Mouse (Mus musculus): ENCODE data around the gene Zfp51.
"Not testable (repeated sequence)": the region's sequence is repeated elsewhere in the genome, so short reads cannot be mapped to it uniquely, and the experiment has no call there.

Gene Zfp51

DNA sequence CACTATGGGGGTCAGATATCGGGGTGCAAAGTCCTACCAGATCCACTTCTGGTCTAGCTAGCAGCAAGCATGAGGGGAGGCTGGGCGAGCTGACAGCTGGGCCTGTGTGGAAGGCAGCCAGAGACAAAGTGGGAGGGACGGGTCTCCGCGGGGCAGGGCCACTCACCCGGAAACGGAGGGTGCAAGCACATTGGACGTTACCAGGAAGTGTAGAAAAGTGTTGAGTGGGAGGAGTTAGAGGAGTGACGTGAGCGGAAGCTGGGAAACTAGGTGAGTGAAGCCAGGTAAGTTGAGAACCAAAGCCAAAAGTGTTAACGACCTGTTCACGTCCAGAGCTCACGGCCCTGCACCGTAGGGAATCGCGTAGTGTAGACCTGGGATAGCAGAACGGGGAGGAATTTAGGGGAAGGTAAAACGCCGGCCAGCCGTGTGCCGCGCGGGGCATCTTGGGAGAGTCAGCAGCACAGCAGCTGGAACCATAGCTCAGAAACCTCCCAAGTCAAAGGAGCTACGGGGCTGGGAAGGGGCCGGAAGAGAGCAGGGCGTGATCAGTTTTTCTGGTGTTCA, at the start of gene Zfp51:
TSS of gene Zfp51 (plus strand) at position 237 of the 567 bp plus-strand sequence.
- DNase-seq (ENCODE audit: low read depth in 2 of 2, low spot score in 2 of 2), result peak; percentile 93 to 94

- peak; percentile 62 to 70 for DNase-seq (ENCODE audit: low read depth in 2 of 2, low spot score in 2 of 2)
Observed at GRCm38 (mm10) chr17:21422664-21423599, 27.2 kb upstream of the Zfp51 start, which contains the start of gene Zfp54. Gene Zfp54 (plus strand): TSS chr17:21423227.

DNA sequence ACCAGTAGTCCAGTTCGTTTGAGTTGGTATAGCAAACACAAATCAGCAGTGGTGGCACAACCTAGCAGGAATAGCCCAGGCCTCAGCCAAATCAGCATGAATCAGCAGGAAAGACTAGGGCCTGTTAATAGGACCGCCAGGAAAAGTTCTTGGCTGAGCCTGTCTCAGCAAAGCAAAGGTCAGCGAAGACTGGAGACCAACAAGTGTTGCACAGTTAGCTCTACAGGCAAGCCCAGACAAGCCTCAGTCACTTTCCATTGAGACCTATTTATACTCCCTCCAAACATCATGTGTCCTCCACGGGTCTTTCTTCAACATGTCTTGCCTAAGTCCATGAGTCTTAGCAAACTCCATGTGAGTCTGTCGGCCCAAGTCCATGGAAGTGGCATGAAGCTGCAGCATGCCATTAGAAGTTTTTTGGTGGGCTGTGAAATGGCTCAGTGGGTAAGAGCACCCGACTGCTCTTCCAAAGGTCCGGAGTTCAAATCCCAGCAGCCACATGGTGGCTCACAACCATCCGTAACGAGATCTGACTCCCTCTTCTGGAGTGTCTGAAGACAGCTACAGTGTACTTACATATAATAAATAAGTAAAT, 11.3 kb upstream of the Zfp51 start:
- not testable (repeated sequence) for DNase-seq (ENCODE audit: low read depth in 2 of 2, low spot score in 2 of 2)

- DNase-seq (ENCODE audit: low read depth in 2 of 2, low spot score in 2 of 2), result peak; percentile 78 to 83
Observed at GRCm38 (mm10) chr17:21449669-21450068, 505 bp upstream of the Zfp51 start.

DNA sequence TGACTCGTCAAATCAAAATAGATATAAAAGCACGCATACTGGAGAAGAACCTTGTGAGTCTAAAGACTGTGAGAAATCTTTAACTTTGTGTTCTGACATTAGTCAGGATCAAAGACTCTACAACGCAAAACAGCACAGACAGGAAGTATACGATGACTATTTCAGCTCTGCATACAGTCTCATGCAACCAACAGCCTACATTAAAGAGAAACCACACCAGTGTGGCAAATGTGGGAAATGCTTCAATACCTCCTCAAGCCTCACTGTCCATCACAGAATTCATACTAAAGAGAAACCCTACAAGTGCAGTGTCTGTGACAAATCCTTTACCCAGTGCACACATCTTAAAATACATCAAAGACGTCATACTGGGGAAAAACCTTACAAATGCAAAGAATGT, 13.4 kb downstream of the Zfp51 start:
- DNase-seq (ENCODE audit: low read depth in 2 of 2, low spot score in 2 of 2), result peak; percentile 49 to 61

DNA sequence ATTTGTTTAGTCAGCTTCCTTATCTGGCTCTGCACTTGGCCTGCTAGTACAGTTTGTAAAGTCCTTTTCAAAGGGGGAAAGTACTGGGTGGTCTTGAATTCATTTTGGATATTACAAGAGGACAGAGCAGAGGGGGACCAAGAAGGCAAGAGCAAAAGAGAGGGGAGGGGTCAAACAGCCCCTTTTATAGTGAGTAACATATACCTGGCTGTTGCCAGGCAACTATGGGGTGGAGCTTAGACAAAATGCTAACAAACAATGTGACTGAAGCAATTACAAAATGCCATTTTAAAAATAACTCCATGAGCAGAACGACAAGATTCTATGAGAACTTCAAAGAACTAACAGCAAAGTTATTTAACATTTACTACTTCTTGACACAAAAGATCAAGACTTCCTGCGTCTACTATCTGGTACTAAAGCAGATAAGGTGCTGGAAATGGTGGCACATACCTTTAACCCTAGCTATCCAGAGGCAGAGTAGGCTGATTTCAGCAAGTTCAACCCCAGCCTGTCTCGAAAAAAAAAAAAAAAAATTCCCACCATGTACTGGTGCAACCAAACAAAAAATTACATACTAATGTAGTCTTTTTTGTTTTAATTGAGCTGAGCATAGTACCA, 22.0 kb downstream of the Zfp51 start:
- no peak for DNase-seq (ENCODE audit: low read depth in 2 of 2, low spot score in 2 of 2)

DNA sequence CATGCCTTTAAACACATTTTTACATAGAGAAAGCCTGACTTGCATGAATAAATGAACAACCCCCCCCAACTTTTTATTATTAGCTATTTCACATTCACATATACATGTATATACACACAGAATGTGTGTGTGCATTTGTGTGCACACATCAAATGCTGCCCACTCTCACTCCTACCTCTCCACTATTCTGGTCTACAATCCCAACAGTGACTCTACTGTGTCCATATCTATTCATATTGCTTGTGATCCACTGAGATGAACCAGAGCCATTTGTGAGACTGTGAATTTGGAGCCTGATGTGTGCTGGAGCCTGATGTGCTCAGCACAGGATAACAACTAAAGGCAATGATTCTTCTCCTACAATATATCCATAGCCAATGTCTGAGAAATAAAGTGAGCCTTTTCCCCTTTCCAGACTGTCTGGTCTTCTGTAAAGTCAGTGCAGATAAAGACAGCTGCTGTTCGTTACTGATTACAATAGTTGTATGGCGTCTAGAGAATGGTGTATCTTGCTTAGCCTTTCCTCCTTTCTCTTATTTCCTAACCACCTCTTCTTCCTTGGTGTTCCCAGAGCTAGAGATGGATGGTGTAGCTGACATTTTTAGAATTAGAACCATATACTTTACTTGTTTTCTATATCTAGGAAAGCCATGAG, 22.6 kb downstream of the Zfp51 start:
- no peak for DNase-seq (ENCODE audit: low read depth in 2 of 2, low spot score in 2 of 2)

GRCm38 (mm10) chr17:21473362-21474190, 23.4 kb downstream of the Zfp51 start:
- DNase-seq (ENCODE audit: low read depth in 2 of 2, low spot score in 2 of 2), result peak; percentile 60 to 62

DNA sequence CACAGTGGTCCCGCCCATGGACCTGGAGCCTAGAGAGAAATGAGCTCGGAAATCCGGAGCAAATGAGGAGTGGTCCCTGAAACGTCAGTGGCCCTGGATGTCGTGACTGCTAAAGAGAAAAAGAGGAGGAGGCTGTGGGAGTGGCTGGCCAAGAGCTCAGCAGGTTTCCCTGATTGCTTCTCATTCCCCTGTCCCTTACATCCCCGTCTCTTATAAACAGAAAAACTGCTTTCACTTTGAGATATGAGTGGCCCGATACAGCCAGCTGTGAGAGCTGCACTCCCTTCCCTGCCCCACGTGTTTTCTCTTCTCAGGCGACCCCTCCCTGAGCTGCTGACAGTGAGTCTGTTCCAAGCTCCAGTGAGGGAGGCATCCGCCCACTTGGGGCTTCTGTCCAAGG, 24.6 kb downstream of the Zfp51 start:
- peak; percentile 49 to 56 for DNase-seq (ENCODE audit: low read depth in 2 of 2, low spot score in 2 of 2)

DNA sequence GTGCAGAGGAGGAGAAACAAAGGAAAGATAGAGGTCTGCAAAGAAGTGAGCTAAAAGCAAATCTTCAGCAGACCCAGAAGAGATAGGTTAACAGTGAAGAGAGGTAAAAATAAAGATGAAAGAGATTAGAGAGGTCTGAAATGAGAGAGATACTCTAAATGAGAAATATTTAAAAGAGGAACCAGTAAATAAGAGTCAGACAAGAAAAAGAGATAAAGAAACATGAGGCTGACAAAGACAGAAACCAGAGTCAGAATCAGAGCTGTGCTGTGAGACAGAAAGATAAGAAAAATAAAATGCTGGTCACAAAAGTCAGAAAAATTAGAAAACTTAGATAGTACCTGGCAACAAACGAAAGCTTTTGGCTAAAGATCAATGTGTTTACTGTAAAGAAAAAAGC, 25.1 kb downstream of the Zfp51 start:
- DNase-seq (ENCODE audit: low read depth in 2 of 2, low spot score in 2 of 2), result not testable (repeated sequence)

DNA sequence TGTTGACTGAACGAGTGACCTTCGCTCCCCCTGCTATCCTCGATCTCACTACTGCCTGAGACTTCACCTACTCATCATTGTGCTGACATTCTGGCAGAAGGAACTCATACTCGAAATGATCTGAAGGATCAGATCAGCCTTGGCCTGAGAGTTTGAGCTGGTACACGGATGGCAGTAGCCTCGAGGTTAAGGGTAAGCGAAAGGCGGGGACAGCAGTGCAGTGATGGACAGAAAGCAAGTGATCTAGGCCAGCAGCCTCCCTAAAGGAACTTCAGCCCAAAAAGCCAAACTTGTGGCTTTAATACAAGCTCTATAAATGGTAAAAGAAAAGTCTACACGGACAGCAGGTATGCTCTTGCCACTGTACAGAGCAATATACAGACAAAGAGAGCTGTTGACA, 26.2 kb downstream of the Zfp51 start:
- not testable (repeated sequence) for DNase-seq (ENCODE audit: low read depth in 2 of 2, low spot score in 2 of 2)

DNA sequence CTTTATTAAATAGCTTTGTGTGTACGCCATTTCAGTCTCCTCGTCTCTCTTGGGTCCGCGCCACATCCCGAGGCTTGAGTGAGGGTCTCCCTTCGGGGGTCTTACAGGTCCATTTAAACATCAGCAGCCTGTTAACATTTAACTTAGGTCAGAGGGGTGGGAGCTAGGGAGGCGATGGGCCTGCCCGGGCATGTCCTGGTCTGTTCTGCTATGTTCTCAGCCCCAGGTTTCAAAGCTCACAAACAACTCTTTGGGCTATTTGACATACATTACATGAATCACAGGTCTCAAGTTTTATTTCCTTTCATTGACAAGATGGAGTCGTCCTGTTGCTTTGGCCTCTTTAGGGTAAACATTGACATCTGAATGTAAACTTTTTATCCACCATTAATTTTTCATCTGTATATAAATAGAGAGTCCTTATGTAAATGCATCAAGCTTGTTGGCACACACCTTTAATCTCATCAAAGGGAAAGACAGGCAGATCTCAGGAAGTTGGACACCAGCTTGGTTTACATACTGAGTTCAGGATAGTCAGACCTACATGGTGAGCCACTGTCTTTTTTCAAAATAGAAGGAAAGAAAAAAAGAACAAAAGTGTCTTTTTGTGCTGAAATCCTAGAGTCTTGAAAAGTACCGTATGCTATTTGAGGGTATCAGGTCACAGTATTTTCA, 28.1 kb downstream of the Zfp51 start:
- not testable (repeated sequence) for DNase-seq (ENCODE audit: low read depth in 2 of 2, low spot score in 2 of 2)

DNA sequence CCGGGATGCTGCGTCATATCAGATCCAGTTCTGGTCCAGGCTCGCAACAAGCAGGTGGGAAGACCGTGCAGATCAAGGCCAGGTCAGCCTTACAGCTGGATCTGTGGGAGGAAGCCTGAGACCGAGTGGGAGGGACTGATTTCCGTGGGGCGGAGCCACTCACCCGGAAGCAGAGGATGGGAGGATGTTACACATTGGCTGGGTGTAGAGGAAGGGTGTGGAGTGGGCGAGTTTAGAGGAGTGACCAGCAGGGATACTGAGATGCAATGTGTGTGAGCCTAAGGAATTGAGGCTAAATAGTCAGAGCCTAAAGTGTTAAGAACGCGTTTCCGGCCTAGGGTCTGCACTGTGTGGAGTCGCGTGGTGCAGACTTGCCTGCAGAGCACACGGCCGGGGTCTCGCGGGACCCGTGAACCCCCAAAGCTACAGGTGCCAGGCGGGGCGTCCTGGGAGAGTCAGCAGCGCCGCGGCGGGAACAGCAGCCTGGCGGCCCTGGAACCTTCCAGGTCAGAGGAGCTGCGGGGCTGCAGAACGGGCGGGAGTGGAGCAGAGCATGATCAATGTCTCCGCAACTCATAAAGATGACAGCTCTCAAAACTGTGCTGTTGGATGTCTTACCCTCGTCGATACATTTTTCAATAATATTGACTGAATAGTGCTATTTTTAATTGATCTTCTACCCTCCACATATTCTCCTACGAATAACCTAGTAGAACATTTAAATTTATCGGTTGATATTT, 38.8 kb downstream of the Zfp51 start, which contains the start of gene Zfp53:
TSS of gene Zfp53 (plus strand) at position 239 of the 740 bp plus-strand sequence.
- peak; percentile 65 to 77 for DNase-seq (ENCODE audit: low read depth in 2 of 2, low spot score in 2 of 2)

GRCm38 (mm10) chr17:21489500-21490001, 39.4 kb downstream of the Zfp51 start:
- no peak for DNase-seq (ENCODE audit: low read depth in 2 of 2, low spot score in 2 of 2)

DNA sequence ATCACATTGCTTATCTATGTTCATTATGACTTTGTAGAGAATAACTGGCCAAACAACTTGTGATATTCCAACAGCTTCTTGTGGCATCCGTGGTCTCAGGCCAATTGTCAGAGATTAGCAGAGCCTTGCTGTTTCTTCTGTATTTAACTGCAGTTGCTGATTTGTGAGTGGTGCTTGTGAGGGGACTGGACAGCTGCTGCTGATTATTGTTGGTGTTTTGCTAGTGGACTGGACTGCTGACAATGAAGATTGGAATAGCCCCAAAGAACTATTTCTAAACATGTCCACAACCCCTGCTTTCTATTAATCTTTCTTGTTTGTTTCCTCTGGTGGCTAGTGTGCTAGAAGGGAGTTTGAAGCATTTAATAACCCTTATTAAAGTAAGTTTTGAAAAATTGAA, 51.2 kb downstream of the Zfp51 start:
- no peak for DNase-seq (ENCODE audit: low read depth in 2 of 2, low spot score in 2 of 2)

GRCm38 (mm10) chr17:21504524-21504923, 54.4 kb downstream of the Zfp51 start:
- DNase-seq (ENCODE audit: low read depth in 2 of 2, low spot score in 2 of 2), result no peak

DNA sequence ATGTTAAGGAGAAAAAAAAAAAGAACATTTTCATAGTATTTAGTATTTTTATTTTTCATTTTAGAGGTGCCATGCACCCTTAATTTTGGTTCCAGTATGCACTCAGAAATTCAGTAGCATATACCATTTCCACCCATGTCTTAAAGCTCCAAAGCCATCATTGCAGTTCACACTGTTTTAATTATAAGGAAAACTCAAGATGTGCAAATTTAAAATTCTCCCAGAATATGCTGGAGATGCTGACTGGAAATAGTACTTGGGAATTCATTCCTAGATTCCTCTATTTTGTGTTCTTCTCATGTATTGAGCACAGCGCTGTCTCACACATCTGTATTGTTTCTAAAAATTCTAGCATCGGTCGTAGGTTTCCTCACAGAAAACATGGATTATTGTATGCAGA, 56.1 kb downstream of the Zfp51 start:
- no peak for DNase-seq (ENCODE audit: low read depth in 2 of 2, low spot score in 2 of 2)

DNA sequence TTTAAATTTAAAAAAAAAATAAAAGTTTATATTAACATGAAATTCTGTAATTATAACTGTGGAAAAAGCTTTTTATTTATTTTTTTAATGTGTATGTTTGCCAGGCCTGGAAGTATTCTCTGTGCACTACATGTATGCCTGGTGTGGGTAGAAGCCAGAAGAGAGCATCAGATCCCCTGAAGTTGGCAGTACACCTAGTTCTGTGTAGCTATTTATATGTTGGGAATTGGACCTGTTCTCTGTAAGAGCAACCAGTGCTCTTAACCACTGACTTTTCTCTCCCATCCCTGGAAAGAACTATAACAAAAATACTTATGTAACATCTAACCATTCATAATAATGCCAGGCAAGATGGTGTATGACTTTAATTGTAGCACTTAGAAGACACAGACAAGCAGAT, 59.6 kb downstream of the Zfp51 start:
- DNase-seq (ENCODE audit: low read depth in 2 of 2, low spot score in 2 of 2), result no peak
